Mouse (Mus musculus) adrenal gland, postnatal 36 days (tissue): Measurements from ENCODE around the gene Trim29. TPM values are rescaled to one million over a fixed set of nuclear protein-coding genes. Genes with fewer than 3 reads are reported as not detected.

Experiments used
- DNase-seq, 2 experiments: peaks; one replicate each; pipeline ENCODE4 v3.0.0; 2021; ENCODE audit warnings: mixed read lengths in 1 of 2
- total RNA-seq, 2 experiments: library from RNA; stranded (reverse); gene quantifications; 2 replicates each; pipeline ENCODE4 v1.2.3; 2021

Gene Trim29
- total RNA-seq, 2 experiments from 2014 or later = 0.10 to 0.30 TPM

- DNase-seq = no peak
These were observed 3.2 kb downstream of the Trim29 start for GRCm38 (mm10) chr9:43313805-43314204.

GRCm38 (mm10) chr9:43315320-43315950 is 4.8 kb downstream of the Trim29 start:
- DNase-seq = no peak

GRCm38 (mm10) chr9:43316466-43316865 is 5.8 kb downstream of the Trim29 start:
- DNase-seq = no peak

GRCm38 (mm10) chr9:43318661-43319060 is 8.0 kb downstream of the Trim29 start:
- no peak for DNase-seq

DNA sequence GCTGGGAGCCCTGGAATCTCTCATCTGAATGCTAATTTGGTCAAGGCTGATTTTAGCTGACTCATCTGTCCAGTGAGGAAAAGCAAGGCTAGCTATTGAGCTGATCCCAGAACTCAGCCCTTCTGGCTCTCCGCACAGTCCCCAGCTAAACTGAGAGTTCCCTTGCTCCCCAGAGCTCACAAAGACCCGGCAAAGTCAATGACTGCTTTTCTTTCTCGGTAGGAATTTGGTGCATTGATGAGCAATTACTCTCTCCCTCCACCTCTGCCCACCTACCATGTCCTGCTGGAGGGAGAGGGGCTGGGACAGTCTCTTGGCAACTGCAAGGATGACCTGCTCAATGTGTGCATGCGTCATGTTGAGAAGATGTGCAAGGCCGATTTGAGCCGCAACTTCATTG is 11.3 kb downstream of the Trim29 start:
- peak; percentile 18 to 22 for DNase-seq

DNA sequence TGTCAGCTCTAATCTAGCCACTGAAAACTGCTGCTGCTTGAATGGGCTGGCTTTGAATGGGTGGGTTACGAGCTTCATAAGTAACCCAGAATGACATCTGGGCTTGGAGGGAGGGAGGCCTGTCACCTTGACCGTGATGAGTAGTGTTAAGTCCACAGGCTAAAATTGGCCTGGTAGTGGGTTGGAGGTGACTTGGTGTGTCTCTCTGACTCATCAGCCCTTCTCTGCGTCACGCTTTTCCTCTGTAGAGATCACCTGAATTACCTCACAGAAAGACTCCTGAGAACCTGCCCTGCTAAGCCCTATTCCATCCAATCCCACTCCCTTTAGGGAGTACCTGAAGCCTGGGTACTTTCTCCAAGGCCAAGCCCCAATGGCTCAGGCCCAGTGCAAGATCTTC is 12.0 kb downstream of the Trim29 start:
- peak; percentile 20 to 30 for DNase-seq

DNA sequence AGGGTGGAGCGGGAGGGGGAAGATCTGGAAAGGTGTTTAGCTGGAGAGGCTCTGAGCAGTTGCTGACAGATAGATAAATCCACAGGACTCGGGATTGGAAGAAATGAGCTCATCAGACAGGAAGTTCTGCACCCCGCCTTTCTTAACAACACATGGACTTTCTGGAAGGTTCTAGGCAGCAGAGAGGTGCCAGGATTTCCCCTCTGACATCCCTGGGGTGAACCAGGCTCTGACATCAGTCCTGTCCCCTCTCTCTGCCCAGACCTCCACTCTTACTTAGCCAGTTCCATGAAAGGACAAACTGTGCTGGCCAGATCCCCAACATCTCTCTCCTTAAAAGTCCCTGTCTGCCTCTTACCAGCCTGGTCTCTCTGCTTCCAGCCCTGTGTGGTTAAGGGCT is 14.8 kb downstream of the Trim29 start:
- no peak for DNase-seq

- no peak for DNase-seq
These were observed 15.5 kb downstream of the Trim29 start for GRCm38 (mm10) chr9:43326015-43326631.

- DNase-seq = no peak
These were observed 16.8 kb downstream of the Trim29 start for GRCm38 (mm10) chr9:43327182-43328129.

DNA sequence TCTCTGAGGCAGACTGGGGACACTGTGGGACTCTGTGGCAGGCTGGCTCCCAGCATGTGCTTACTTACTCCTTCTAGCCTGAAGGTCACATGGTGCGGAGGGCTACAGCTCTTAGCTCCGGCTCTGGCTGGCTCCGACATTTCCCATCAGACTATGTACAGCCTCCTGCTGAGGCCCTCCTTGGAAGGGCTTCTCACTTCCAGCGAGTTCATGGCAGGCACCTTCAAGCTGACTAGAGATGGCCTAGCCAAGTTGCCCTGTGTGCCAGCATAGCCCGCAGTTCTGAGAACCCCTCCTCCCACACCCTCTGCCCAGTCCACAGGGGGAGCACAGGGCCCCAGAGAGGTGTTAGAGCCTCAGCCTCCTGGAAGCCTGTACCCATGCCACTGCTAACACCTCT is 19.8 kb downstream of the Trim29 start:
- DNase-seq = no peak

GRCm38 (mm10) chr9:43331476-43332471 is 21.1 kb downstream of the Trim29 start:
- DNase-seq = peak; percentile 81

GRCm38 (mm10) chr9:43334476-43334875 is 23.8 kb downstream of the Trim29 start:
- DNase-seq = no peak

DNA sequence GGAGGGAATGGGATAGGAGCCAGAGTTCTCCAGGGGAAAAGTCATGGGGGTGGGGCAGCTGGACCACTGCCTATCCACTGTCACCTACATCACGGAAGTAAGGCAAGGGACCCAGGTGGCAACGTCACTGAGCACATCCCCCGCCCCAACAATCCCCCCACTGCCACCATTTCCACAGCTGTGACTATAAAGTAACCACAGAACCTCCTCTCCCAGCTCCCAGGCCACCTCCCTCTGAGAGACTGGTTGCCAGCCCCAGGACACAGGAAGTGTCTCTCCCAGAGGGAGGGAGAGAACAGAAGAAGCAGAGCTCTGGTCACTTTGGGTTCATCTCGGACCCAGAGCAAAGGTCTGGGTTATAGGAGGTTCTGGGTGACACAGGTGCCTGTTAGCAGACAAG is 27.0 kb downstream of the Trim29 start:
- DNase-seq = no peak

GRCm38 (mm10) chr9:43338067-43338466 is 27.4 kb downstream of the Trim29 start:
- DNase-seq = no peak

DNA sequence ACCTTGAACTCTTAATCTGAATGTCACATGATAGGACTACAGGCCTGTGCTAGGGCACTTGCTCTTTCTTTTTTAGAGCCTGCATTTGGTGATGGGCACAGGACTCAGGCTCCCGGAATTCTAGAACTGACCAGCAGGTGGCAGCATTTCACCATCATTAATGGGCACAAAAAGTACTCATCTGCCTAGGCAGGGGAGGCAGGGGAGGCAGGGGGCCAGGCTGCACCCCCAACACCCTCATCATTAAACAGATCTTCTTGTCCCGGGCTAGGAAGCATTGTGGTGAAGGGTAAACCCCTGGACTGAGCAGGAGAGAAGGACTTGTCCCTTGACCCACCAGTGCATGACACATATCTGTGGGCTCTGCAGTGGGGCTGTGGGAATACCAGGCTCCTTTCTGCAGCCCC is 29.0 kb downstream of the Trim29 start:
- DNase-seq = peak; percentile 66 to 71

GRCm38 (mm10) chr9:43350089-43350488 is 39.4 kb downstream of the Trim29 start:
- no peak for DNase-seq

DNA sequence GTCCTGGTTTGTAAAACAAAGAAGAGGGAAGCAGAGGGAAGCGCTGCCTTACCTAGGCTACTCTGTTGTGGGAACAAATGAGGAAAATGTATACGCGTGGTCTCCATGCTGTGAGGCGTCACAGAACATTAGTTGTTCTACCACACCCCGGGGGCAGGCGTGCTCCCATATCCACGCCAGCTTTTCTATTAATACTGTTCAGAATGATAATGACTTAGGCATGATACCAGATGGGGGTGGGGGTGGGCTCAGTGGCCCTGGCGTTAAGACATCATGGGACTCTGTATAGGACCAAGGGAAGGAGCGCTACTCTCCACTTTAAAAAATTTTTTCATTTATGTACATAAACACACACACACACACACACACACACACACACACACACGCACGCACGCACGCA is 40.4 kb downstream of the Trim29 start:
- DNase-seq = no peak

- no peak for DNase-seq
These were observed 46.4 kb downstream of the Trim29 start for GRCm38 (mm10) chr9:43357011-43357410.

DNA sequence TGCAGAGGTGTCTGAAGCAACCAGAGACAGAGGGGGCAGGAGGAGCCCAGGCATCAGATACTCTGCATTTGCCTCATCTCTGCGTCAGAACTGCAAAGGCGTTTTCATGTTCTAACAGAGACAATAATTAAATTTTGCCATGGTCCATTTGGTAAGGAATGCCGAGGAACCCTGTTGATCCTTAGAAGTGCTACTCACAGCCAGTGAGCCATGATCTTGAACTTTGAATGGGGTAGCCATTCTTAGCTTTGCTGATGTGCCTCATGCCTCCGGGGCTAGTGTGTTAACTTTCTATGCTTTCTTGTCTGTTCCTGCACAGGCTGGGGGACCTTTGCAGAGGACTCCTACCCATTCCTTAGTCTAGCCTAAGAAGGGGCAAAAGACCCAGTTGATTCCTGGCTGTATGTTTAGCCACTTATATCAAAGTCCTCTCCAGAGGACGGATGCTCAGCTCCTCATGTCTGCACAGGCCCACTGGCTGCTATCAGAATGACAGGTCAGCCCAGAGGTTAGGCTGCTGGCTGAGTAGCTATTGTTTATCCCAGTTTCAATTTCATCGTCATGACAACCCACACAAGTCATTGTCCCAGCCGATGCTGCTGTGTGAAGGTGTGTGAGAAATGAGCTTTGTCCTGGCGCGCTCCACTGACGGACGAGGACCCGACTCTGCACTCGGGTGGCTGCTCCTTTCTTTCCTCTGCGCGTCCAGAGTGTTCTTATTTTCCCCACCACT is 48.1 kb downstream of the Trim29 start:
- DNase-seq = no peak

GRCm38 (mm10) chr9:43368781-43369180 is 58.1 kb downstream of the Trim29 start:
- DNase-seq = peak in 1 of 2 experiments; percentile 32

- DNase-seq = no peak
These were observed 73.2 kb downstream of the Trim29 start for GRCm38 (mm10) chr9:43383871-43384270.
